Mouse (Mus musculus): Measurements from ENCODE around the gene Hook2. TPM values are rescaled to one million over a fixed set of nuclear protein-coding genes. Genes with fewer than 3 reads are reported as not detected.
A peak's percentile ranks its signal among the peaks of the same experiment; 100 is the strongest.

The Hook2 gene
- polyA plus RNA-seq, 2 experiments = 17.7 to 18.1 TPM

GRCm38 (mm10) chr8:84985049-84985683, 5.2 kb upstream of the Hook2 start:
- Histone ChIP-seq H3K9ac (ENCODE audit: low read depth, low read length, severe bottlenecking) (peak overlapping the region; percentile 42), H3K27ac (replicated peaks; ENCODE audit: low read depth, low read length) (no peak overlapping the region), H3K9me3 (ENCODE audit: control insufficient read depth, low read length) (no peaks in the 10 kb centered on the region), H3K27me3 (ENCODE audit: control insufficient read depth, insufficient read depth, low read length) (no peaks in the 10 kb centered on the region), H3K4me3 (replicated peaks; ENCODE audit: low read length) (peak overlapping the region; percentile 37), H3K4me2 (replicated peaks; ENCODE audit: low read depth, low read length, severe bottlenecking) (peak overlapping the region; percentile 89), H3K4me1 (ENCODE audit: control insufficient read depth, insufficient read depth, low read length) (peaks cover 29% of the 10 kb centered on the region), H3K36me3 (ENCODE audit: control insufficient read depth, insufficient read depth, low read length) (no peaks in the 10 kb centered on the region)
- DNase-seq (ENCODE audit: low spot score) = no peak
- WGBS = under 1% methylated on average over 23 of the region's 23 CpGs
- ATAC-seq (ENCODE audit: low FRiP score, low read depth) = no peak
- no peak for TF ChIP-seq POLR2A (IDR thresholded peaks at IDR 0.05; ENCODE audit: borderline replicate concordance, extremely low read depth, insufficient read depth, insufficient read length)

GRCm38 (mm10) chr8:84985684-84986378, 4.6 kb upstream of the Hook2 start:
- 1% methylated on average over 52 of the region's 53 CpGs for WGBS
- H3K36me3 ChIP-seq (ENCODE audit: control insufficient read depth, insufficient read depth, low read length) = no peaks in the 10 kb centered on the region
- H3K9ac ChIP-seq (ENCODE audit: low read depth, low read length, severe bottlenecking) = peak overlapping the region; percentile 42
- H3K9me3 ChIP-seq (ENCODE audit: control insufficient read depth, low read length) = no peaks in the 10 kb centered on the region
- peak overlapping the region; percentile 37 for H3K4me3 ChIP-seq (replicated peaks; ENCODE audit: low read length)
- TF ChIP-seq POLR2A (IDR thresholded peaks at IDR 0.05; ENCODE audit: borderline replicate concordance, extremely low read depth, insufficient read depth, insufficient read length) = no peak
- peaks cover 26% of the 10 kb centered on the region for H3K4me1 ChIP-seq (ENCODE audit: control insufficient read depth, insufficient read depth, low read length)
- no peaks in the 10 kb centered on the region for H3K27me3 ChIP-seq (ENCODE audit: control insufficient read depth, insufficient read depth, low read length)
- peak overlapping the region; percentile 52; the same call in 1 of the 2 replicates for H3K27ac ChIP-seq (replicated peaks; ENCODE audit: low read depth, low read length)
- DNase-seq (ENCODE audit: low spot score) = peak; percentile 74
- H3K4me2 ChIP-seq (replicated peaks; ENCODE audit: low read depth, low read length, severe bottlenecking) = peak overlapping the region; percentile 89
- ATAC-seq (ENCODE audit: low FRiP score, low read depth) = no peak

- WGBS = 20% methylated on average over 8 of the region's 8 CpGs
- Histone ChIP-seq H3K27ac (replicated peaks; ENCODE audit: low read depth, low read length) (no peak overlapping the region; the same call in 1 of the 2 replicates), H3K36me3 (ENCODE audit: control insufficient read depth, insufficient read depth, low read length) (no peaks in the 10 kb centered on the region), H3K4me3 (replicated peaks; ENCODE audit: low read length) (peak overlapping the region; percentile 37), H3K4me1 (ENCODE audit: control insufficient read depth, insufficient read depth, low read length) (peaks cover 23% of the 10 kb centered on the region), H3K9ac (ENCODE audit: low read depth, low read length, severe bottlenecking) (peak overlapping the region; percentile 42), H3K9me3 (ENCODE audit: control insufficient read depth, low read length) (no peaks in the 10 kb centered on the region), H3K4me2 (replicated peaks; ENCODE audit: low read depth, low read length, severe bottlenecking) (peak overlapping the region; percentile 89), H3K27me3 (ENCODE audit: control insufficient read depth, insufficient read depth, low read length) (no peaks in the 10 kb centered on the region)
- no peak for ATAC-seq (ENCODE audit: low FRiP score, low read depth)
- no peak for DNase-seq (ENCODE audit: low spot score)
- no peak for TF ChIP-seq POLR2A (IDR thresholded peaks at IDR 0.05; ENCODE audit: borderline replicate concordance, extremely low read depth, insufficient read depth, insufficient read length)
Measured at GRCm38 (mm10) chr8:84986379-84986945, 3.9 kb upstream of the Hook2 start.

- DNase-seq (ENCODE audit: low spot score) (no peak), ATAC-seq (ENCODE audit: low FRiP score, low read depth) (no peak)
- no peak overlapping the region for H3K9ac ChIP-seq (ENCODE audit: low read depth, low read length, severe bottlenecking)
- H3K4me1 ChIP-seq (ENCODE audit: control insufficient read depth, insufficient read depth, low read length) = peaks cover 23% of the 10 kb centered on the region
- H3K36me3 ChIP-seq (ENCODE audit: control insufficient read depth, insufficient read depth, low read length) = no peaks in the 10 kb centered on the region
- H3K27ac ChIP-seq (replicated peaks; ENCODE audit: low read depth, low read length) = no peak overlapping the region
- TF ChIP-seq POLR2A (IDR thresholded peaks at IDR 0.05; ENCODE audit: borderline replicate concordance, extremely low read depth, insufficient read depth, insufficient read length) = no peak
- no peaks in the 10 kb centered on the region for H3K27me3 ChIP-seq (ENCODE audit: control insufficient read depth, insufficient read depth, low read length)
- no peak overlapping the region for H3K4me2 ChIP-seq (replicated peaks; ENCODE audit: low read depth, low read length, severe bottlenecking)
- 81% methylated on average over 5 of the region's 5 CpGs for WGBS
- no peaks in the 10 kb centered on the region for H3K9me3 ChIP-seq (ENCODE audit: control insufficient read depth, low read length)
- no peak overlapping the region for H3K4me3 ChIP-seq (replicated peaks; ENCODE audit: low read length)
Measured at GRCm38 (mm10) chr8:84987388-84987787, 3.0 kb upstream of the Hook2 start.

GRCm38 (mm10) chr8:84987903-84988302, 2.5 kb upstream of the Hook2 start:
- Histone ChIP-seq H3K4me2 (replicated peaks; ENCODE audit: low read depth, low read length, severe bottlenecking) (no peak overlapping the region), H3K4me3 (replicated peaks; ENCODE audit: low read length) (no peak overlapping the region), H3K27ac (replicated peaks; ENCODE audit: low read depth, low read length) (no peak overlapping the region), H3K27me3 (ENCODE audit: control insufficient read depth, insufficient read depth, low read length) (no peaks in the 10 kb centered on the region), H3K36me3 (ENCODE audit: control insufficient read depth, insufficient read depth, low read length) (no peaks in the 10 kb centered on the region), H3K4me1 (ENCODE audit: control insufficient read depth, insufficient read depth, low read length) (peaks cover 23% of the 10 kb centered on the region), H3K9me3 (ENCODE audit: control insufficient read depth, low read length) (no peaks in the 10 kb centered on the region), H3K9ac (ENCODE audit: low read depth, low read length, severe bottlenecking) (no peak overlapping the region)
- ATAC-seq (ENCODE audit: low FRiP score, low read depth) = no peak
- no peak for TF ChIP-seq POLR2A (IDR thresholded peaks at IDR 0.05; ENCODE audit: borderline replicate concordance, extremely low read depth, insufficient read depth, insufficient read length)
- DNase-seq (ENCODE audit: low spot score) = no peak
- WGBS = 61% methylated on average over 2 of the region's 2 CpGs
